Mouse (Mus musculus) gastrocnemius, adult 8-10 months (tissue): ENCODE measurements around the gene Slc7a10. TPM values are rescaled to one million over a fixed set of nuclear protein-coding genes. Genes with fewer than 3 reads are reported as not detected.
A peak's percentile ranks its signal among the peaks of the same experiment; 100 is the strongest.
"Not testable (repeated sequence)": the region's sequence is repeated elsewhere in the genome, so short reads cannot be mapped to it uniquely, and the experiment has no call there.

Experiments
- DNase-seq, 2 experiments: peaks; one replicate each; pipeline ENCODE4 v3.0.0; 2022; ENCODE audit warnings: low spot score in 2 of 2
- total RNA-seq, 4 experiments: library from RNA; stranded (reverse); gene quantifications; 2 replicates each; pipeline ENCODE4 v1.2.4; 2022

Gene Slc7a10
- total RNA-seq, 4 experiments from 2014 or later, result 0.82 to 3.1 (median 1.9) TPM

- peak in 1 of 2 experiments; percentile 25 for DNase-seq
Observed at GRCm38 (mm10) chr7:35235308-35235707, 49.1 kb downstream of the Slc7a10 start.

DNA sequence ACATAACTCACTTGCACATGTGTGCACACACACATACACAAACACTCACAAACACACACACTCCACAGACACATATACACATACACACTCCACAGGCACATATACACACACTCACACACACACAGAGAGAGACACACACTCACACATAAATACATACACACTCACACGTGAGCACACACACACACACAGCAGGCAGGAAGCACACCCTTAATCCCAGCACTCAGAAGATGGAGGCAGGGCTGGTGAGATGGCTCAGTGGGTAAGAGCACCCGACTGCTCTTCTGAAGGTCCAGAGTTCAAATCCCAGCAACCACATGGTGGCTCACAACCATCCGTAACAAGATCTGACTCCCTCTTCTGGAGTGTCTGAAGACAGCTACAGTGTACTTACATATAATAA lies 51.8 kb downstream of the Slc7a10 start:
- DNase-seq, result not testable (repeated sequence)

Other genes with a start within 250 kb of the Slc7a10 start
- gene Cebpg, start 129.8 kb upstream of the Slc7a10 start, total RNA-seq, result 10 to 100 TPM; 33.0 to 39.8 (median 36.6) TPM
- gene Cebpa, start 67.1 kb upstream of the Slc7a10 start, total RNA-seq, result 10 to 100 TPM in 1 of 4 experiments, 1 to 10 TPM in 3; 3.0 to 10.9 (median 6.4) TPM
- gene Lrp3, start 29.1 kb downstream of the Slc7a10 start, total RNA-seq, result 1 to 10 TPM; 5.0 to 6.0 (median 5.3) TPM
- gene Gpatch1, start 132.1 kb downstream of the Slc7a10 start, total RNA-seq, result 1 to 10 TPM; 6.8 to 7.8 (median 7.5) TPM
- gene Rhpn2, start 147.8 kb downstream of the Slc7a10 start, total RNA-seq, result 10 to 100 TPM in 1 of 4 experiments, 1 to 10 TPM in 3; 1.7 to 13.0 (median 3.2) TPM
- 1 to 10 TPM in 1 of 4 experiments, under 1 TPM in 3; 0.48 to 1.1 (median 0.92) TPM for gene Faap24, start 210.5 kb downstream of the Slc7a10 start, total RNA-seq
- gene Cep89, start 210.7 kb downstream of the Slc7a10 start, total RNA-seq, result 1 to 10 TPM; 4.6 to 7.4 (median 5.4) TPM